Mouse (Mus musculus) erythroblast, embryonic 14.5 days (primary cell): ENCODE data around the gene Acot4. TPM values are rescaled to one million over a fixed set of nuclear protein-coding genes. Genes with fewer than 3 reads are reported as not detected.
A peak's percentile ranks its signal among the peaks of the same experiment; 100 is the strongest.
"Not testable (repeated sequence)": the region's sequence is repeated elsewhere in the genome, so short reads cannot be mapped to it uniquely, and the experiment has no call there.

Experiments used
- H3K27me3 ChIP-seq: 2 replicates; pipeline ENCODE4 v1.6.1; 2012; ENCODE audit warnings: inconsistent platforms; ENCODE audit not compliant: control insufficient read depth
- H3K36me3 ChIP-seq: 2 replicates; pipeline ENCODE4 v1.6.1; 2012; ENCODE audit warnings: mild to moderate bottlenecking, inconsistent platforms; ENCODE audit not compliant: control insufficient read depth
- H3K4me1 ChIP-seq: 2 replicates; pipeline ENCODE4 v1.6.1; 2012; ENCODE audit warnings: inconsistent platforms; ENCODE audit not compliant: control insufficient read depth
- H3K4me3 ChIP-seq: replicated peaks from 2 replicates; pipeline ENCODE3; 2012; ENCODE audit warnings: moderate library complexity, mild to moderate bottlenecking, inconsistent platforms
- H3K9me3 ChIP-seq: 2 replicates; pipeline ENCODE4 v1.6.1; 2012; ENCODE audit warnings: low read length, inconsistent platforms, mixed read lengths; ENCODE audit not compliant: control insufficient read depth
- GATA1 ChIP-seq: IDR thresholded peaks from 2 replicates; pipeline ENCODE4 v1.6.1; 2012; ENCODE audit warnings: low read length, inconsistent platforms, mixed read lengths
- TAL1 ChIP-seq: IDR thresholded peaks from 3 replicates; pipeline ENCODE4 v1.6.1; 2012; ENCODE audit warnings: low read length, inconsistent platforms, mixed read lengths
- polyA plus RNA-seq: library from polyadenylated mRNA; stranded (reverse); fragments of >175 nt; gene quantifications from 2 replicates; pipeline ENCODE4 v1.2.3, GENCODE M21; 2012

Gene Acot4
- polyA plus RNA-seq, result 0.01 and 0.06 TPM in 2 replicates

GRCm38 (mm10) chr12:84038241-84038640 is at the start of gene Acot4:
TSS of gene Acot4 (plus strand) at chr12:84038379.
- H3K4me1 ChIP-seq, H3K9me3 ChIP-seq, H3K36me3 ChIP-seq: not testable (repeated sequence)
- Histone ChIP-seq H3K4me3 (peak within 1 kb of the TSS; percentile 45), H3K27me3 (peaks cover 20% of the 10 kb centered on the region)

- Histone ChIP-seq H3K9me3 (no peaks in the 10 kb centered on the region), H3K4me1 (peaks cover 17% of the 10 kb centered on the region), H3K27me3 (peaks cover 2% of the 10 kb centered on the region; the same call in 1 of the 2 replicates), H3K36me3 (no peaks in the 10 kb centered on the region), H3K4me3 (peak overlapping the region; percentile 68)
- no peak for TF ChIP-seq GATA1
- no peak for TF ChIP-seq TAL1
These were observed 49.7 kb upstream of the Acot4 start for GRCm38 (mm10) chr12:83988483-83988882.

DNA sequence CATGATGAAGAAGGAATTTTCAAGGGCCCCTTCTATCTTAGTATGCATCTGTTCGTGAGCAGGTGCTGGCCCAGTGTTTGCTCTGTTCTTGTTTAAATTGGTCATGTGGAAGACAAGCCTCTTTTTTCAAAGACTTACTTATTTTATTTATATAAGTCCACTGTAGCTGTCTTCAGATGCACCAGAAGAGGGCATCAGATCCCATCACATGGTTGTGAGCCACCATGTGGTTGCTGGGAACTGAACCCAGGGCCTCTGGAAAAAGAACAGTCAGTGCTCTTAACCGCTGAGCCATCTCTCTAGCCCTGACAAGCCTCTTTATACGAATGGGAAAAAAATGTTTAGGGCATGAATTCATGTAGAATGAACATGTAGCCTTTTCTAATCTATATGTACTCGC is 48.8 kb upstream of the Acot4 start:
- Histone ChIP-seq H3K36me3 (no peaks in the 10 kb centered on the region), H3K9me3 (no peaks in the 10 kb centered on the region), H3K27me3 (peaks cover 2% of the 10 kb centered on the region; the same call in 1 of the 2 replicates), H3K4me3 (no peak overlapping the region), H3K4me1 (peaks cover 17% of the 10 kb centered on the region)
- TF ChIP-seq GATA1, result no peak
- TF ChIP-seq TAL1, result no peak

DNA sequence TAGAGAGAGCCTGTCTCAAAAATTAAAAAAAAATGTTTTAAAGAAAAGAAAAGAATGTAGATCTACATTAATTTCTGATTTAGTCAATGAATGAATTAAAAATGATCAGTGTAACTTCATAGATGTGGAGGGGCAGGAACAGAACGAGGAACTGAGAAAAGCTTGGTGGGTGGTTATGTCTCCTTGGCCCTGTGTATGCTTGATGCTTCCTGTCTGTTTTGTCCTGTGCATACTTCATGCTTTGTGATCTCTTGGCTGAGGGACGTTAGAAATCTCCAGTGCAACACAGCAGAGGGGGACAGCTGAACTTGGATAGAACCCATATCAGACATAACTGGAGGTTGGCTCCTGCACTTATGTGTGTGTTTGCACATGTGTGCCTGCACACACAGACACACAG is 41.0 kb upstream of the Acot4 start:
- no peaks in the 10 kb centered on the region for H3K27me3 ChIP-seq
- H3K4me3 ChIP-seq, result no peak overlapping the region
- no peaks in the 10 kb centered on the region for H3K4me1 ChIP-seq
- TF ChIP-seq TAL1, result no peak
- H3K9me3 ChIP-seq, result peaks cover 4% of the 10 kb centered on the region; the same call in 1 of the 2 replicates
- H3K36me3 ChIP-seq, result no peaks in the 10 kb centered on the region

GRCm38 (mm10) chr12:83998341-83999107 is 39.7 kb upstream of the Acot4 start:
- Histone ChIP-seq H3K9me3 (peaks cover 8% of the 10 kb centered on the region; the same call in 1 of the 2 replicates), H3K36me3 (no peaks in the 10 kb centered on the region), H3K4me1 (no peaks in the 10 kb centered on the region), H3K27me3 (no peaks in the 10 kb centered on the region), H3K4me3 (no peak overlapping the region)
- TF ChIP-seq GATA1, result no peak
- no peak for TF ChIP-seq TAL1

DNA sequence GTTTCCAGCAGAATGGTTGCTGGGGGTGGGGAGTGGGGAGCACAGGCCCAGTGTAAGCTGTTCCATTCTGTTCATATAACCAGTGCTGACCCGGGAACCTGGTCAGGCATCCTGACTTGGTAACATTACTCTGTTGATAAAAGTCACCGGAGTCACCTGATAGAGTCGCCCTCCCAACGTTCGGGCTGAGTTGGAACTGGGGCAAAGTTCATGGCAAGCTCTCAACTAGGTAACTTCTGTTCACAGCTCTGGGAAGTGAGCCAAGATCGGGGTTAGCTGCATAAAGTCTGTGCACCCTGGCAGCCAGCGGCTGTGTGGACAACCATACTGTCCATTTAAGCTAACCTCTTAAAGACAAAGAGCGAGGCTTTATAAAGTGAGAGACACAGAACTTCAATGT is 38.9 kb upstream of the Acot4 start:
- H3K27me3 ChIP-seq, H3K4me1 ChIP-seq, H3K36me3 ChIP-seq, H3K4me3 ChIP-seq, H3K9me3 ChIP-seq: not testable (repeated sequence)

- no peak for TF ChIP-seq GATA1
- TF ChIP-seq TAL1, result no peak
- H3K9me3 ChIP-seq, result peaks cover 8% of the 10 kb centered on the region; the same call in 1 of the 2 replicates
- H3K27me3 ChIP-seq, result no peaks in the 10 kb centered on the region
- H3K4me1 ChIP-seq, result no peaks in the 10 kb centered on the region
- no peak overlapping the region for H3K4me3 ChIP-seq
- H3K36me3 ChIP-seq, result no peaks in the 10 kb centered on the region
These were observed 37.8 kb upstream of the Acot4 start for GRCm38 (mm10) chr12:84000418-84000817.

DNA sequence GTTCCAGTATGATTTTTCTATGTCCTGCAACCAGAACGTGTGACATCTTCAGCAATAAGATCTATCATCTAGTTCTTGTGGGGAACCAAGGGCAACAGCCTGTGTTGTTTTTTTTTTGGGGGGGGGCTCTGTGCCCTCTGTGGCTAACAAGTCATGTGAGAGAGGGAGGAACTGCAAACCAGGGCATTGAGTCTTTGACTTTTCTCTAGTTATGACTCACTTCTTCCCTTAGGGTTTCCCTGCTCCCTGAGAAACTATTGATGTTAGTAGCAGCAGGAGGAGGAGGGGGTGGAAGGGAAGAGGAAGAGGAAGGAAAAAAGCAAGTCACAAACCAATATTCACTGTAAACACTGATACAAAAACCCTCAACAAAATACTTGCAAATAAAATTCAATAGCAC is 34.3 kb upstream of the Acot4 start:
- Histone ChIP-seq H3K36me3 (no peaks in the 10 kb centered on the region), H3K4me3 (no peak overlapping the region), H3K9me3 (peaks cover 7% of the 10 kb centered on the region; the same call in 1 of the 2 replicates), H3K4me1 (no peaks in the 10 kb centered on the region), H3K27me3 (peaks cover 7% of the 10 kb centered on the region)
- TF ChIP-seq GATA1, result no peak
- TF ChIP-seq TAL1, result no peak

DNA sequence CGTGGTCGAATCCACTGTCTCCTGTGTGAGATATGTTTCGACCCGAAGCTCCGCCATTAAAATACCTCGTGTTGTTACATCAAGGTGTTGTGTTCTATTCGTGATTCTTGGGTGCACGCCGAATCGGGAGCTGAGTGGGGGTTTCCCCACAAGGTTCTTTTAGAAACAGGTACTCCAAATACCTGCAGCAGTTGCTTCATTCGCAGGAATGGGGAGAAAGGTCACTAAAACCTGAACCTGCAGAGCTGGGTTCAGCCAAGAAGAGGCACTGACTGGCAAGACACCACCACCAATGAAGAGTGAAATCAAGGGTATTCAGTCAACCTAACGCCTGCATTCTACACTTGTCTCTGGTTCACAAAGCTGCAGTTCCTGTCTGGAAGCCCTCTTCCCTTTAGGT is 29.9 kb upstream of the Acot4 start:
- no peaks in the 10 kb centered on the region for H3K36me3 ChIP-seq
- H3K27me3 ChIP-seq, result peaks cover 35% of the 10 kb centered on the region
- TF ChIP-seq TAL1 (no peak), GATA1 (no peak)
- H3K4me1 ChIP-seq, result no peaks in the 10 kb centered on the region; the same call in 1 of the 2 replicates
- H3K9me3 ChIP-seq, result no peaks in the 10 kb centered on the region
- no peak overlapping the region for H3K4me3 ChIP-seq

- Histone ChIP-seq H3K9me3 (no peaks in the 10 kb centered on the region), H3K4me3 (no peak overlapping the region), H3K36me3 (no peaks in the 10 kb centered on the region), H3K4me1 (no peaks in the 10 kb centered on the region; the same call in 1 of the 2 replicates), H3K27me3 (peaks cover 35% of the 10 kb centered on the region)
- TF ChIP-seq TAL1 (no peak), GATA1 (no peak)
These were observed 29.4 kb upstream of the Acot4 start for GRCm38 (mm10) chr12:84008729-84009128.

DNA sequence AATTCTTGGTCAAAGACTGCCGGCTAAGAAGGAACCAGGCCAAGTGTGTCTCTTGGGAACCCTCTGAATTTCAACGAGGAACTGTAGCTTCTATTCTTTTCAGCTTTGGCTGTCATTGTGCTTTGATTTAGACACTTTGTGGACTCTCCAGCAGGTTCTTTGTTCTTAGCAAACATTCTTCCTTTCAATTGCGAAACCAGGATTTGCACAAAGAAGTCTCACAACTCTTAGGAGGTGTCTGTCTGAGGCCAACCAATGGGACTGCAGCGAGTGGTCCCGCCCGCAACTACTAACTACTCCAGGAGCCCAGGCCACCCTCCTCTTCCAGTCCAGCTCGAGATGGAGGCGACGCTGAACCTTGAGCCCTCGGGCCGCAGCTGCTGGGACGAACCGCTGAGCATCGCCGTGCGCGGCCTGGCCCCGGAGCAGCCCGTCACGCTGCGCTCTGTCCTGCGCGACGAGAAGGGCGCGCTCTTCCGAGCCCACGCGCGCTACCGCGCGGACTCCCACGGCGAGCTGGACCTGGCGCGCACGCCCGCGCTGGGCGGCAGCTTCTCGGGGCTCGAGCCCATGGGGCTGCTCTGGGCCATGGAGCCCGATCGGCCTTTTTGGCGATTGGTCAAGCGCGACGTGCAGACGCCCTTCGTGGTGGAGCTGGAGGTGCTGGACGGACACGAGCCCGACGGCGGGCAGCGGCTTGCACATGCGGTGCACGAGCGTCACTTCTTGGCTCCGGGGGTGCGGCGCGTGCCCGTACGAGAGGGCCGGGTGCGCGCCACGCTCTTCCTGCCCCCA is 28.8 kb upstream of the Acot4 start, which contains the start of gene Acot1:
Acot1 (plus strand) TSS at position 320 of the 795 bp plus-strand sequence.
- H3K27me3 ChIP-seq, result peaks cover 35% of the 10 kb centered on the region
- H3K4me3 ChIP-seq, result peak within 1 kb of the TSS; percentile 38
- H3K36me3 ChIP-seq, H3K4me1 ChIP-seq, H3K9me3 ChIP-seq: not testable (repeated sequence)
